Mouse (Mus musculus): ENCODE results near the gene Ttc41. TPM values are rescaled to one million over a fixed set of nuclear protein-coding genes. Genes with fewer than 3 reads are reported as not detected.
A peak's percentile ranks its signal among the peaks of the same experiment; 100 is the strongest.

Gene Ttc41
- polyA plus RNA-seq, 1 experiment from 2014 or later, result 2.5 TPM

DNA sequence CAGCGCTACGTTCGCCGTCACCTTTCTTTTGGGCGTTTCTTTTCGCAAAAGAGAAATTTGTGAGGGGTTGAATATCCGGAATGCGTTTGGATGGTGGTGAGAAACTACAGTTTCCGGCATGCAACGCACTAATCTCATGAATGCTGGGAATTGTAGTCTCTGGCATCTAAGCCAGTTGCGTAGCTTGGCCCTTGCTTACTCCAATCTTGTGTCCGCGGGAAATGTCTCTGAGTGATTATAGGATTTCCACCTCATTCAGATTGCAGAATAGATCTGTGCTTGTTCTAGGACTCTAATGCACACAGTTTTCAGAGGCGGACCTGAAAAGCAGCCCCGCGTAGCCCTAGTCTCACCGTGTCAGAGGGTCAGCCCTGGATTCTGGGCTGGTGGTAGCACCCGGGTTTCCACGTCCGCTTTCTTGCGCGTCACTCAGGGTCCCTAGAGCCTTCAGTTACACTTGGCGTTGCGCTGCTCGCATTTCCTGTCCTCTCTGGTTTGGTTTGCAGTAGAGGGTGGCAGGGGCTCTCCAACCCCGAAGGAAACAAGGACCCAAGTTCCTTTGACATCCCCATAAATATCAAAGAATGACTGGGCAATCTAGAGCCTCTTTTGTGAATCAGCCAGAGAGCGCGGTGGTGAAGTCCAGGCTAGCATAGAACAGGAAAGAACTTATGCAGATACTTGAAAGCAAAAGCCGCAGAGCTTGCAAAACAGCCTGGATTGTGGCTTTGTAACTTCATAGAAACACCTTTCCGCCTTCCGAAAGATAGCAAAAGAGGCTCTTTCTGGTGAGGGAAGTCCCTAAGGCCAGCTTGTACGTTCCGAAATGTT lies 526 bp downstream of the Ttc41 start:
- H3K27me3 ChIP-seq, result no peaks in the 10 kb centered on the region
- 4% methylated on average over 33 of the region's 33 CpGs for WGBS
- peaks cover 29% of the 10 kb centered on the region for H3K36me3 ChIP-seq
- H3K4me1 ChIP-seq (replicated peaks), result peaks cover 31% of the 10 kb centered on the region
- H3K9ac ChIP-seq (replicated peaks), result peak overlapping the region; percentile 58
- no peaks in the 10 kb centered on the region for H3K9me3 ChIP-seq
- peak; percentile 86 for ATAC-seq (ENCODE audit: insufficient number of reproducible peaks, insufficient read depth, low FRiP score, low TSS enrichment, low read depth)
- H3K4me2 ChIP-seq, result peak overlapping the region; percentile 95
- H3K4me3 ChIP-seq (replicated peaks), result peak overlapping the region; percentile 84
- H3K27ac ChIP-seq, result peak overlapping the region; percentile 94

DNA sequence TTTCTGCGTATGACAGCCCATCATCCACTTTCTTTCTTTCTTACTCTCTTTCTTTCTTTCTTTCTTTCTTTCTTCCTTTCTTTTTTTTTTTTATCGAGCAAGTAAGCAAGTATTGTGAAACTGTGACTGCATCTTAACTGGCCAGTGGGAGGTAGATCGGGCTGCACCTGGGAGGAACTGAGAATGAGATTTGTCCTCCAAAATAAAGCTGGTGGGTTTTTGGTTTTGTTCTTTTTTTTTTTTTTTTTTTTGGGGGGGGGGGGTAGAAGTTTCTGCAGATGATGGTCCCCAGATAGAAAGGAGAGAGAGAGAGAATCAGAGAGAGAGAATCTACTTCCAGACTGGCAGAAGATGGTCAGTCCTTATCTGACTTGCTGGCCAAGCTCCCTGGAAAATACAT lies 1.5 kb downstream of the Ttc41 start:
- Histone ChIP-seq H3K9me3 (no peaks in the 10 kb centered on the region), H3K36me3 (peaks cover 21% of the 10 kb centered on the region), H3K27me3 (no peaks in the 10 kb centered on the region), H3K9ac (replicated peaks) (no peak overlapping the region), H3K4me3 (replicated peaks) (no peak overlapping the region), H3K4me1 (replicated peaks) (peaks cover 23% of the 10 kb centered on the region), H3K4me2 (peak overlapping the region; percentile 95; the same call in 1 of the 2 replicates), H3K27ac (no peak overlapping the region; the same call in 1 of the 2 replicates)
- WGBS, result 74% methylated on average over 3 of the region's 3 CpGs
- no peak for ATAC-seq (ENCODE audit: insufficient number of reproducible peaks, insufficient read depth, low FRiP score, low TSS enrichment, low read depth)

DNA sequence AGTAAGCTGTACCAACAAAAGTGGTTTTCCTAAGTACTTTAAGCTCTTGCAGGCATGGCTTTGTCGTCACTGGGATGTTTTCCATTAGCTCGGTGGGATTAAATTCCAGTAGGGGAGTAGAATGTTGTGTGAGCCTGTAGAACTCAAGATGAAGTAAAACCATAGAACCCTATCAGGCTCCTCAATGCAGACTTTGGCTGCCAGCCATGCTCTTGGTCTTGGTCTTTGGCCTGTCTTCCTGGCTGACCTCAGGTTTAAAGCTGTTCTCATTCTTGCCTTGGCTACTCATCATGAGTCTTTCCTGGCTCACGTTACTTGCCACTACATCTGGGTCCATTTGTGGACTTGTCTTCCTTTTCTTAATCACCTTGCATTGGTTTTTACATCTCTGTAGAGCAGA lies 6.5 kb downstream of the Ttc41 start:
- Histone ChIP-seq H3K4me2 (no peak overlapping the region), H3K4me3 (replicated peaks) (no peak overlapping the region)

DNA sequence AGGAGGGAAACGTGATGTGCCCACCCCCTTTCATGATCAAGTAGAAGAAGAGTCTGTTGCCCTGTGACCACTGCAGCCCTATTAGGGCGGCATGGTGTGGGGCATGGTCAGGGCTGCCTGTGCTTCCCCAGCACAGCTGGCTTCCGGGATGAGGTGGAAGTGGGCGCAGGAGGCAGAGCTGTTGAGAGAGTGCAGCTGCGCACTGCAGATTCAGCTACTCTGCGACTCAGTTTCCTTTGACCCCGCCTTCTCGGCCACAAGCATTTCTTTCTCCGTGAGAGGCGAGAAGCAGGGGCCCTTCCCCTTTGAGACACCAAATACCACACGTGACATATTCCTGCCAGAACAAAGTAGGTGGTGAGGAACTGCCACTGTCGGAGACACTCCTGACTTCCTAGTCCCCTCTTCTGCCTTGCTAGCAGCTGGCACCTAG lies 22.0 kb downstream of the Ttc41 start:
- no peaks in the 10 kb centered on the region for H3K36me3 ChIP-seq
- ATAC-seq (ENCODE audit: insufficient number of reproducible peaks, insufficient read depth, low FRiP score, low TSS enrichment, low read depth), result peak; percentile 84
- peak overlapping the region; percentile 35; the same call in 1 of the 2 replicates for H3K9ac ChIP-seq (replicated peaks)
- 2% methylated on average over 12 of the region's 12 CpGs for WGBS
- H3K4me2 ChIP-seq, result peak overlapping the region; percentile 54
- H3K4me1 ChIP-seq (replicated peaks), result peaks cover 15% of the 10 kb centered on the region
- no peaks in the 10 kb centered on the region for H3K9me3 ChIP-seq
- H3K27me3 ChIP-seq, result no peaks in the 10 kb centered on the region
- H3K4me3 ChIP-seq (replicated peaks), result peak overlapping the region; percentile 28
- peak overlapping the region; percentile 70 for H3K27ac ChIP-seq

More for the DNA sequence above, 6.5 kb downstream of the Ttc41 start:
- Histone ChIP-seq H3K27ac (no peak overlapping the region), H3K9me3 (no peaks in the 10 kb centered on the region), H3K36me3 (no peaks in the 10 kb centered on the region), H3K27me3 (no peaks in the 10 kb centered on the region), H3K9ac (replicated peaks) (no peak overlapping the region), H3K4me1 (replicated peaks) (no peaks in the 10 kb centered on the region)
- 68% methylated on average over 3 of the region's 3 CpGs for WGBS
- ATAC-seq (ENCODE audit: insufficient number of reproducible peaks, insufficient read depth, low FRiP score, low TSS enrichment, low read depth), result no peak

DNA sequence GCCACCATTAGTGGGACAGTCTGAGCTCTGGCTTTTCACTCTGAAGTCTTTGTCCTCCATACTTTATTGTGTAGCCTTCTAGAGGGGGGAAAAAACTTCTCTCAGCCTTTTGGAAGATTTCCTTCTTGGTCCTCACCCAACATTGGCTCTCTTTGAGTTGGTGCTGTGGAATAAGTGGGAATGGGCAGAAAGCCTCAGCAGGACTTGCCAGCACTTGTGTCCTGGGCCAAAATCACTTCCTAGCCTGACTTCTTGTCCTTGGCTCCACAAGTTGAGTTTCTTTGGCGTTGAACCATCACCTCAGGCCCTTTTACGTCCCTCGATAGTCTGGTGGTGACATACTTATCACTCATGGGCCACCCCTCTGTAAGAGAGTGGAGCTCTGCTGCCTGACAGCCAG lies 22.6 kb downstream of the Ttc41 start:
- Histone ChIP-seq H3K4me1 (replicated peaks) (peaks cover 15% of the 10 kb centered on the region), H3K36me3 (no peaks in the 10 kb centered on the region), H3K4me2 (peak overlapping the region; percentile 54), H3K4me3 (replicated peaks) (no peak overlapping the region), H3K9me3 (no peaks in the 10 kb centered on the region), H3K27me3 (0 out of 2 replicates have a peak, but pooled peaks cover 4% of the 10 kb centered on the region), H3K27ac (peak overlapping the region; percentile 70), H3K9ac (replicated peaks) (0 out of 2 replicates have a peak overlapping the region, but pooled peaks have one; percentile 35)
- 87% methylated on average over 3 of the region's 3 CpGs for WGBS
- no peak for ATAC-seq (ENCODE audit: insufficient number of reproducible peaks, insufficient read depth, low FRiP score, low TSS enrichment, low read depth)

DNA sequence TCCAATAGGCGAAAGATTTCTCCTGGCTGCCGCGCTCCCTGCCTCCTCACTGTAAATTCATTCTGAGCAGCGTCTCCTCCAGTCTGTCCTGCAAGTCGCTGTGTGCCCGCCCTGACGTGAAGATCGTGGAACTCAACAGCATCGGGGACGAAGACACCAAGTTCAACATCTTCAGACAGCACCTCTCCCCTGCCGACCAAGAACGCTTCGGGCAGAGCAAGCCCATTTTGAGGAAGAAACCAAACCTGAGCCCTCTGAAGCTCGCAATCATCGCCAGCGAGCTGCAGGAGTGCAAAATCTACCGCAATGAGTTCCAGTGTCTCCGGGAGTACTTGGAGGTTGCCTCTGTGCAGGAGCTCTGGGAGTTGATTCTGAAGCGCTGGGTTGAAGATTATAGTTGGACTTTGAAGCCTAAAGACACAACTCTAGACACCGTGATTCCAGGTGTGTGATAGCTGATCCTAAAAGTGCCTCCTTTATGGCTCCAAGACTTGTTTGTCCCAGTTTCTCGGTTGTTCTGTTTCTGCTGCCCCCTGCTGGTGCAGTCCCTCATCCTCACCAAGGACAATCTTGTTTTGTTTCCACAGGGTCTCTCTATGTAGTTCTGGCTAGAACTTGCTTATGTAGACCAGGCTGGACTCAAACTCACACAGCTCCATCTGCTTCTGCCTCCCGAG lies 25.4 kb downstream of the Ttc41 start:
- Histone ChIP-seq H3K4me2 (peak overlapping the region; percentile 61), H3K4me3 (replicated peaks) (peak overlapping the region; percentile 47), H3K4me1 (replicated peaks) (peaks cover 21% of the 10 kb centered on the region), H3K9ac (replicated peaks) (peak overlapping the region; percentile 52), H3K36me3 (no peaks in the 10 kb centered on the region), H3K9me3 (no peaks in the 10 kb centered on the region), H3K27ac (no peak overlapping the region), H3K27me3 (0 out of 2 replicates have a peak, but pooled peaks cover 4% of the 10 kb centered on the region)
- WGBS, result 9% methylated on average over 22 of the region's 22 CpGs
- peak; percentile 32; the same call in 1 of the 2 replicates for ATAC-seq (ENCODE audit: insufficient number of reproducible peaks, insufficient read depth, low FRiP score, low TSS enrichment, low read depth)

DNA sequence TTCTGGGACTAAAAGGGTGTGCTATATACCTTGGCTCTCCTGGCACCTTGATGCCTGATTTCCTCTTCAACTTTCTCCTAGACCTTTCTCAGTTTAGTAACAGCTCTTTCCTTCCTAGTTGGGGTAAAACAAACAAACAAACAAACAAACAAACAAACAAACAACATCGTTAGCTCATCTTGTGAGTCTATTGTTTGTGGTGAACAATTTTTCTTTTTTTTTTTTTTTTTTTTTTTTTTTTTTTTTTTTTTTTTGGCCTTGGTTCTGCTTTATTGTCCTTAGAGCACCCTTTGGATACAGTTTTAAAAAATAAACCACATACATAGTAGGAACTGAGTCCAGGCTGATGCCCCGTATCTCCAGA lies 25.9 kb downstream of the Ttc41 start:
- H3K27me3 ChIP-seq, result 0 out of 2 replicates have a peak, but pooled peaks cover 4% of the 10 kb centered on the region
- H3K27ac ChIP-seq, result no peak overlapping the region
- H3K4me3 ChIP-seq (replicated peaks), result peak overlapping the region; percentile 47; the same call in 1 of the 2 replicates
- no peaks in the 10 kb centered on the region for H3K36me3 ChIP-seq
- H3K4me2 ChIP-seq, result no peak overlapping the region
- H3K9me3 ChIP-seq, result no peaks in the 10 kb centered on the region
- no peak overlapping the region for H3K9ac ChIP-seq (replicated peaks)
- peaks cover 21% of the 10 kb centered on the region for H3K4me1 ChIP-seq (replicated peaks)
- ATAC-seq (ENCODE audit: insufficient number of reproducible peaks, insufficient read depth, low FRiP score, low TSS enrichment, low read depth), result no peak
- WGBS, result 70% methylated on average over 2 of the region's 2 CpGs

DNA sequence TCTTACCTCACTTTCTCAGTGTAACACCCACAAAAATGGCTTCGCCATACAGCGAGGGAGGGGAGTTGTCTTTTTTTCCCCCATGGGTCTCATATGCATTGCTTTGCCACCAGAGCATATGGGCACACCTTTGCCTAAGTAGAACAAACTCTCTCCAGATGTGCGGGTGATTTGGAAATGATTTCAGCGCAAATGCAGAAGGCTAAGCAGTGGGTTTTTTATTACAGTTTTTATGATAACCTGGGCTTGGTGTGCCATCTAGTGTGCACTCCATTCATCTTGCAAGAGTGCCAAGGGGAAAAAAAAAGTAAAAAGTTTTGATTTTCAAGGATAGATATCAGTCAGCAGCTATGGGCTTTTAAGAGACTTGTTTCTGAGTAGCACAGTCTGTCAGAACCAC lies 29.4 kb downstream of the Ttc41 start:
- 47% methylated on average over 4 of the region's 4 CpGs for WGBS
- ATAC-seq (ENCODE audit: insufficient number of reproducible peaks, insufficient read depth, low FRiP score, low TSS enrichment, low read depth), result no peak
- 0 out of 2 replicates have a peak overlapping the region, but pooled peaks have one; percentile 3 for H3K27ac ChIP-seq
- H3K9me3 ChIP-seq, result no peaks in the 10 kb centered on the region
- peaks cover 6% of the 10 kb centered on the region for H3K4me1 ChIP-seq (replicated peaks)
- H3K4me3 ChIP-seq (replicated peaks), result no peak overlapping the region
- H3K36me3 ChIP-seq, result no peaks in the 10 kb centered on the region
- H3K9ac ChIP-seq (replicated peaks), result no peak overlapping the region
- 0 out of 2 replicates have a peak, but pooled peaks cover 4% of the 10 kb centered on the region for H3K27me3 ChIP-seq
- no peak overlapping the region for H3K4me2 ChIP-seq

DNA sequence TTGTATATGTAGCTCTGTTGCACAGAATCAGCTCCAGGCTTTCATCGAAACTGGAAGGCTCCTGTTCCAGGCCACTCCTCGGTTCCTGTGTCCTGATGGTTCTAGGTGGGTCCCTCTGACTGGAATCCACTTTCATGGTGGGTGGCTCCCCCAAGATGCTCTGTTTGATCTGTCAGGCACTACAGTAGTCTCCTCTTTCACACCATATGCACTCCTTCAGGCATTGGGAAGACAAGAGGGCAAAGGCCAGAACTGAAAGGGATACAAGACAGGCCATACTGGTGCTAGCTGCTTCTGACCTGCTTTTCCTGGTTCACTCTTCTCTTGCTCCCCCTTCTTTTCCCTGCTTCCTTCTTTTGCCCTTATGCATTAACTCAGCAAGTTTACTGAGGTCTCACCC lies 37.3 kb downstream of the Ttc41 start:
- H3K9me3 ChIP-seq, result no peaks in the 10 kb centered on the region
- no peak for ATAC-seq (ENCODE audit: insufficient number of reproducible peaks, insufficient read depth, low FRiP score, low TSS enrichment, low read depth)
- no peak overlapping the region for H3K9ac ChIP-seq (replicated peaks)
- H3K4me3 ChIP-seq (replicated peaks), result no peak overlapping the region
- no peaks in the 10 kb centered on the region for H3K27me3 ChIP-seq
- WGBS, result 79% methylated on average over 2 of the region's 2 CpGs
- H3K36me3 ChIP-seq, result no peaks in the 10 kb centered on the region
- no peak overlapping the region for H3K27ac ChIP-seq
- H3K4me1 ChIP-seq (replicated peaks), result no peaks in the 10 kb centered on the region
- H3K4me2 ChIP-seq, result no peak overlapping the region

DNA sequence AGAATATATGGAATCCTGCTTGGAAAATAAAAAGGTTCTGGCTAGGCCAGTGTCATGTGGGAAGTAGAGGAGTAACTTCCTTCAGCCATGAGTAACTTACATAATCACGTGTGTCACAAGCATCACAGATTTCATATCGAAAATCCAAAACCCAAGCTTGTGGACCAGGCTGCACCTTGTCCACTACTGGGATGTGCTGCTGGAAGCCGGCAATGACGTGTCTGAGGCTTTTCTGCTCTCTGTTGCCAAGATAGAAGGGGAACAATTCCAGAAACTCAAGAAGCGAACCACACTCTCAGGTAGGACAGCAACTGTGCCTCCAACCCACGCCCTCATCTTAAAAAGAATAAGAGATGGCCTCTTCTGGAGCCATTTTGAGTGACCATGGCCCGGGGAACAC lies 38.7 kb downstream of the Ttc41 start:
- Histone ChIP-seq H3K4me1 (replicated peaks) (no peaks in the 10 kb centered on the region), H3K9me3 (no peaks in the 10 kb centered on the region), H3K4me3 (replicated peaks) (no peak overlapping the region), H3K4me2 (no peak overlapping the region), H3K27me3 (no peaks in the 10 kb centered on the region), H3K9ac (replicated peaks) (no peak overlapping the region), H3K27ac (no peak overlapping the region), H3K36me3 (no peaks in the 10 kb centered on the region)
- 89% methylated on average over 7 of the region's 7 CpGs for WGBS
- ATAC-seq (ENCODE audit: insufficient number of reproducible peaks, insufficient read depth, low FRiP score, low TSS enrichment, low read depth), result no peak

DNA sequence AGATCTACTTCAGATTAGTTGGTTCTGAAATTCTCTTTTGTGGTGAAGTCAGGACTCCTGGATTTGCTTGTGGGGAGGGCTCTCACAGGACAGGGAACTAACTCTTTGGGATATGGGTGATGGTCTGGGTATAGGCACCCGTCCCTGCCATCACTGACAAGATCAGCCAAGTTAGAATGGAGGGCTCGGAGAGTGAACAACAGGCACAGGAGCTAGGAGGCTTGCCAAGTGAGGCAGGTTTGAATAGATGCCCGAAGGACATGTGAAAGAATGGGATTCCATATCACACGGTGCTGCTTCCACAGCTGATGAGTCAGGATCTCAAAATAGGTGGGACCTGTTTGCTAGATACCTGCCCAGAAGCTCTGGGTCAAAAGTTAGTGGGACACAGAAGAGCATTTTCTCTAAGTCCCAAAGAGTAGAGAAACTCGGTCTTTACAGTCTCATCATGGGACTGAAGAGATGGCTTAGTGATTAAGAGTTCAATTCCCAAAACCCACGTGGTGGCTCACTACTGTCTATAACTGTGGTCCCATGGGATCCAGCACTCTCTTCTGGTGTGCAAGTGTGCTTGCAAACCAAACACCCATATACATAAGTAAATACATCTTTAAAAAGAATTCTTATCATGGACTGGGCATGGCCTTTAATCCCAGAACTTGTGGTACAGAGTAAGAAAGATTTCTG lies 50.3 kb downstream of the Ttc41 start:
- Histone ChIP-seq H3K27me3 (no peaks in the 10 kb centered on the region), H3K27ac (no peak overlapping the region), H3K36me3 (no peaks in the 10 kb centered on the region), H3K9ac (replicated peaks) (no peak overlapping the region), H3K4me2 (no peak overlapping the region), H3K4me3 (replicated peaks) (no peak overlapping the region), H3K4me1 (replicated peaks) (no peaks in the 10 kb centered on the region), H3K9me3 (no peaks in the 10 kb centered on the region)
- 87% methylated on average over 6 of the region's 6 CpGs for WGBS
- ATAC-seq (ENCODE audit: insufficient number of reproducible peaks, insufficient read depth, low FRiP score, low TSS enrichment, low read depth), result no peak

All from limb, embryonic 12.5 days (tissue).